Mouse (Mus musculus) neural tube, embryonic 13.5 days (tissue): ENCODE measurements around the gene Amfr. TPM values are rescaled to one million over a fixed set of nuclear protein-coding genes. Genes with fewer than 3 reads are reported as not detected.

Experiments
- microRNA-seq: library from miRNA; unstranded; fragments of <30 nt; microRNA quantifications from one replicate; pipeline ENCODE4, GENCODE M21; 2016
- polyA plus RNA-seq: library from polyadenylated mRNA; unstranded; fragments of >200 nt; fragmentation: Nextera tagmentation; extraction: Ambion mirVana; gene quantifications from 2 replicates; pipeline ENCODE4 v1.2.1, GENCODE M21; 2015

Gene Amfr
- polyA plus RNA-seq, 1 experiment from 2014 or later, result 67.1 TPM

Small RNA genes lying within 50 kb of the gene (microRNA-seq; reads per million reads assigned to microRNA genes)
- not detected for gene Gm24159

Other genes with a start within 250 kb of the Amfr start
- gene Gnao1, start 202.9 kb downstream of the Amfr start, polyA plus RNA-seq, result 160 and 173 TPM in 2 replicates
- 96.6 and 98.6 TPM in 2 replicates for gene Nudt21, start 24.2 kb upstream of the Amfr start, polyA plus RNA-seq
- gene Ogfod1, start 24.4 kb upstream of the Amfr start, polyA plus RNA-seq, result 12.8 and 14.2 TPM in 2 replicates
- 20.4 and 24.3 TPM in 2 replicates for gene Bbs2, start 86.1 kb upstream of the Amfr start, polyA plus RNA-seq
- not detected in 2 replicates for gene Mt4, start 124.4 kb upstream of the Amfr start, polyA plus RNA-seq
- 99.3 and 131 TPM in 2 replicates for gene Mt3, start 139.8 kb upstream of the Amfr start, polyA plus RNA-seq
- 9.5 and 12.0 TPM in 2 replicates for gene Mt2, start 159.8 kb upstream of the Amfr start, polyA plus RNA-seq
- gene Mt1, start 166.2 kb upstream of the Amfr start, polyA plus RNA-seq, result 53.8 and 55.6 TPM in 2 replicates
- gene Nup93, start 201.7 kb upstream of the Amfr start, polyA plus RNA-seq, result 56.1 and 59.9 TPM in 2 replicates